Mouse (Mus musculus) embryonic facial prominence, embryonic 15.5 days (tissue): ENCODE data around the gene Itk. TPM values are rescaled to one million over a fixed set of nuclear protein-coding genes. Genes with fewer than 3 reads are reported as not detected.
A peak's percentile ranks its signal among the peaks of the same experiment; 100 is the strongest.

Experiments
- ATAC-seq: fragments of 200-750 bp; cut with Nextera tagmentation; 2 replicates; pipeline ENCODE4 v1.8.0; 2017; ENCODE audit warnings: low read depth, moderate TSS enrichment; ENCODE audit not compliant: insufficient number of reproducible peaks, low FRiP score, low TSS enrichment
- H3K27ac ChIP-seq: fragments of 300-500 bp; sonication (generic); replicated peaks from 2 replicates; pipeline ENCODE4 v1.5.1; 2015; ENCODE audit warnings: mild to moderate bottlenecking, inconsistent platforms
- H3K27me3 ChIP-seq: fragments of 300-500 bp; sonication (generic); 2 replicates; pipeline ENCODE4 v1.6.1; 2015; ENCODE audit warnings: inconsistent platforms
- H3K36me3 ChIP-seq: fragments of 300-500 bp; sonication (generic); 2 replicates; pipeline ENCODE4 v1.6.1; 2015; ENCODE audit warnings: mild to moderate bottlenecking, inconsistent platforms
- H3K4me1 ChIP-seq: fragments of 300-500 bp; sonication (generic); 2 replicates; pipeline ENCODE4 v1.6.1; 2015; ENCODE audit warnings: inconsistent platforms
- H3K4me2 ChIP-seq: fragments of 300-500 bp; sonication (generic); replicated peaks from 2 replicates; pipeline ENCODE4 v1.6.1; 2015; ENCODE audit warnings: mild to moderate bottlenecking, inconsistent platforms
- H3K4me3 ChIP-seq: fragments of 300-500 bp; sonication (generic); replicated peaks from 2 replicates; pipeline ENCODE4 v1.5.1; 2015; ENCODE audit warnings: mild to moderate bottlenecking, inconsistent platforms
- H3K9ac ChIP-seq: fragments of 300-500 bp; sonication (generic); 2 replicates; pipeline ENCODE4 v1.6.1; 2015; ENCODE audit warnings: inconsistent platforms
- H3K9me3 ChIP-seq: fragments of 300-500 bp; sonication (generic); replicated peaks from 2 replicates; pipeline ENCODE4 v1.6.1; 2016; ENCODE audit warnings: inconsistent platforms
- WGBS: fragments of 180-500 bp; shearing (Covaris S2); methylation state at CpG from one replicate; pipeline ENCODE4 v1.1.7; 2015; 5-methylcytosine and 5-hydroxymethylcytosine counted together
- polyA plus RNA-seq: library from polyadenylated mRNA; unstranded; fragments of >200 nt; fragmentation: Nextera tagmentation; extraction: Ambion mirVana; gene quantifications from 2 replicates; pipeline ENCODE4 v1.2.1, GENCODE M21; 2015

Gene Itk
- polyA plus RNA-seq, 1 experiment from 2014 or later, result 0.21 TPM

- H3K9me3 ChIP-seq, result no peaks in the 10 kb centered on the region
- no peaks in the 10 kb centered on the region for H3K36me3 ChIP-seq
- no peak overlapping the region for H3K9ac ChIP-seq
- no peak overlapping the region for H3K4me3 ChIP-seq
- no peak for ATAC-seq
- H3K27me3 ChIP-seq, result no peaks in the 10 kb centered on the region
- H3K4me1 ChIP-seq, result no peaks in the 10 kb centered on the region
- no peak overlapping the region for H3K27ac ChIP-seq
- 75% methylated on average over 7 of the region's 7 CpGs for WGBS
- H3K4me2 ChIP-seq, result no peak overlapping the region
These were observed 3.6 kb upstream of the Itk start for GRCm38 (mm10) chr11:46392890-46393289.

- Histone ChIP-seq H3K9me3 (no peaks in the 10 kb centered on the region), H3K4me1 (no peaks in the 10 kb centered on the region), H3K4me2 (no peak overlapping the region), H3K36me3 (no peaks in the 10 kb centered on the region), H3K4me3 (no peak overlapping the region), H3K9ac (no peak overlapping the region), H3K27ac (no peak overlapping the region), H3K27me3 (no peaks in the 10 kb centered on the region)
- 54% methylated on average over 3 of the region's 3 CpGs for WGBS
- no peak for ATAC-seq
These were observed 1.3 kb upstream of the Itk start for GRCm38 (mm10) chr11:46390621-46391020.

- H3K4me1 ChIP-seq, result no peaks in the 10 kb centered on the region
- no peak overlapping the region for H3K27ac ChIP-seq
- ATAC-seq, result no peak
- H3K9ac ChIP-seq, result no peak overlapping the region
- H3K9me3 ChIP-seq, result no peaks in the 10 kb centered on the region
- no peaks in the 10 kb centered on the region for H3K27me3 ChIP-seq
- no peak overlapping the region for H3K4me2 ChIP-seq
- 62% methylated on average over 6 of the region's 6 CpGs for WGBS
- no peaks in the 10 kb centered on the region for H3K36me3 ChIP-seq
- H3K4me3 ChIP-seq, result no peak overlapping the region
These were observed 877 bp downstream of the Itk start for GRCm38 (mm10) chr11:46388438-46388837.

- Histone ChIP-seq H3K9me3 (no peaks in the 10 kb centered on the region), H3K36me3 (no peaks in the 10 kb centered on the region), H3K4me1 (no peaks in the 10 kb centered on the region), H3K4me2 (no peak overlapping the region), H3K27ac (no peak overlapping the region), H3K9ac (no peak overlapping the region), H3K4me3 (no peak overlapping the region), H3K27me3 (no peaks in the 10 kb centered on the region)
- no peak for ATAC-seq
- 87% methylated on average over 8 of the region's 8 CpGs for WGBS
These were observed 2.3 kb downstream of the Itk start for GRCm38 (mm10) chr11:46387061-46387460.

- no peak overlapping the region for H3K4me2 ChIP-seq
- no peaks in the 10 kb centered on the region for H3K4me1 ChIP-seq
- 83% methylated on average over 8 of the region's 8 CpGs for WGBS
- no peak overlapping the region for H3K4me3 ChIP-seq
- H3K9me3 ChIP-seq, result no peaks in the 10 kb centered on the region
- no peaks in the 10 kb centered on the region for H3K27me3 ChIP-seq
- no peak overlapping the region for H3K9ac ChIP-seq
- H3K36me3 ChIP-seq, result no peaks in the 10 kb centered on the region
- no peak for ATAC-seq
- no peak overlapping the region for H3K27ac ChIP-seq
These were observed 2.8 kb downstream of the Itk start for GRCm38 (mm10) chr11:46386556-46386955.

GRCm38 (mm10) chr11:46384925-46385324, 4.4 kb downstream of the Itk start:
- 76% methylated on average over 2 of the region's 2 CpGs for WGBS
- Histone ChIP-seq H3K4me3 (no peak overlapping the region), H3K36me3 (no peaks in the 10 kb centered on the region), H3K27ac (no peak overlapping the region), H3K27me3 (no peaks in the 10 kb centered on the region), H3K9me3 (no peaks in the 10 kb centered on the region), H3K4me1 (no peaks in the 10 kb centered on the region), H3K9ac (no peak overlapping the region), H3K4me2 (no peak overlapping the region)
- no peak for ATAC-seq

- H3K9me3 ChIP-seq, result no peaks in the 10 kb centered on the region
These were observed 6.8 kb downstream of the Itk start for GRCm38 (mm10) chr11:46382466-46382865.

GRCm38 (mm10) chr11:46380097-46380675, 9.1 kb downstream of the Itk start:
- no peak overlapping the region for H3K27ac ChIP-seq
- H3K4me2 ChIP-seq, result no peak overlapping the region
- H3K4me1 ChIP-seq, result no peaks in the 10 kb centered on the region
- H3K9me3 ChIP-seq, result no peaks in the 10 kb centered on the region
- H3K27me3 ChIP-seq, result no peaks in the 10 kb centered on the region
- no peak overlapping the region for H3K4me3 ChIP-seq
- H3K9ac ChIP-seq, result no peak overlapping the region
- H3K36me3 ChIP-seq, result no peaks in the 10 kb centered on the region
- WGBS, result 84% methylated on average over 7 of the region's 7 CpGs
- 0 out of 2 replicates have a peak, but pooled peaks have one; percentile 29 for ATAC-seq

More at GRCm38 (mm10) chr11:46382466-46382865, 6.8 kb downstream of the Itk start:
- H3K4me2 ChIP-seq, result no peak overlapping the region
- H3K27me3 ChIP-seq, result no peaks in the 10 kb centered on the region
- no peak overlapping the region for H3K4me3 ChIP-seq
- H3K4me1 ChIP-seq, result no peaks in the 10 kb centered on the region
- 89% methylated on average over 4 of the region's 4 CpGs for WGBS
- H3K36me3 ChIP-seq, result no peaks in the 10 kb centered on the region
- no peak overlapping the region for H3K9ac ChIP-seq
- H3K27ac ChIP-seq, result no peak overlapping the region
- ATAC-seq, result no peak

- WGBS, result 78% methylated on average over 8 of the region's 8 CpGs
- Histone ChIP-seq H3K36me3 (no peaks in the 10 kb centered on the region), H3K9me3 (no peaks in the 10 kb centered on the region), H3K4me1 (no peaks in the 10 kb centered on the region), H3K4me3 (no peak overlapping the region), H3K9ac (no peak overlapping the region), H3K27ac (no peak overlapping the region), H3K4me2 (no peak overlapping the region), H3K27me3 (no peaks in the 10 kb centered on the region)
- no peak for ATAC-seq
These were observed 11.2 kb downstream of the Itk start for GRCm38 (mm10) chr11:46377819-46378782.

GRCm38 (mm10) chr11:46377316-46377715, 12.0 kb downstream of the Itk start:
- Histone ChIP-seq H3K4me3 (no peak overlapping the region), H3K4me2 (no peak overlapping the region), H3K27me3 (no peaks in the 10 kb centered on the region), H3K9ac (no peak overlapping the region), H3K27ac (no peak overlapping the region), H3K4me1 (no peaks in the 10 kb centered on the region), H3K36me3 (no peaks in the 10 kb centered on the region), H3K9me3 (no peaks in the 10 kb centered on the region)
- 64% methylated on average over 1 of the region's 1 CpGs for WGBS
- no peak for ATAC-seq

- no peaks in the 10 kb centered on the region for H3K9me3 ChIP-seq
- no peak for ATAC-seq
- no peaks in the 10 kb centered on the region for H3K36me3 ChIP-seq
- WGBS, result 83% methylated on average over 8 of the region's 8 CpGs
- no peaks in the 10 kb centered on the region for H3K4me1 ChIP-seq
- no peaks in the 10 kb centered on the region for H3K27me3 ChIP-seq
- H3K27ac ChIP-seq, result no peak overlapping the region
- H3K9ac ChIP-seq, result no peak overlapping the region
- no peak overlapping the region for H3K4me2 ChIP-seq
- no peak overlapping the region for H3K4me3 ChIP-seq
These were observed 14.3 kb downstream of the Itk start for GRCm38 (mm10) chr11:46375015-46375414.
